Mouse (Mus musculus) left cerebral cortex, postnatal 14 days (tissue): ENCODE measurements around the gene Crybb3. TPM values are rescaled to one million over a fixed set of nuclear protein-coding genes. Genes with fewer than 3 reads are reported as not detected.

Experiments
- DNase-seq, 2 experiments: peaks; one replicate each; pipeline ENCODE4 v3.0.0; 2021 to 2022; ENCODE audit warnings: low spot score in 2 of 2, mixed read lengths in 1 of 2
- intact Hi-C: fragments of 180-260 bp; cut with DNase I; formaldehyde crosslinking; loops from one replicate; pipeline ENCODE4 v1.15.1; 2025
- total RNA-seq, 2 experiments: library from RNA; stranded (reverse); gene quantifications; 2 replicates each; pipeline ENCODE4 v1.2.3; 2021

The Crybb3 gene
- total RNA-seq, 2 experiments from 2014 or later = 3.4 to 4.2 TPM

DNA sequence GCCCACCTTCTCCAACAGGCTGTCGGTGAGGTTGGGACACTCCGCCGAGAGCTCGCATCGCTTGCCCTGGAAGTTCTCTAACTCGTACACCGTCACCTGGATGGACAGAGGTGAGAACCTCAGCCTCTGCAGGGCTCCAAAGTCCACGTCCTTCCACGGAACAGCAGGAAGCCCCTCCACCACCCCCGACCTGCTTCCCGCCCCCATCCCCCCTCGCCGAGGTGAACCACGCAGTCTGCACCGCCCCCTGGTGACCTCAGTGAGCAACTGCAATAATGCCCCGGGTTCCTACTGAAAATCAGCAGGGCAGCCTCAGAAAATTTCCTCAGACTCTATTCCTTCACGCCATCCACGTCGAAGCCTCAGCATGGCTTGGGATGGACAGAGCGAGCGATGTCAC is 1.6 kb downstream of the Crybb3 start:
- peak in 1 of 2 experiments; percentile 65 for DNase-seq
- intact Hi-C loops = loop anchor here (10.0 kb wide), 1 partner anchor 625 kb away; no protein-coding TSS in a partner anchor

DNA sequence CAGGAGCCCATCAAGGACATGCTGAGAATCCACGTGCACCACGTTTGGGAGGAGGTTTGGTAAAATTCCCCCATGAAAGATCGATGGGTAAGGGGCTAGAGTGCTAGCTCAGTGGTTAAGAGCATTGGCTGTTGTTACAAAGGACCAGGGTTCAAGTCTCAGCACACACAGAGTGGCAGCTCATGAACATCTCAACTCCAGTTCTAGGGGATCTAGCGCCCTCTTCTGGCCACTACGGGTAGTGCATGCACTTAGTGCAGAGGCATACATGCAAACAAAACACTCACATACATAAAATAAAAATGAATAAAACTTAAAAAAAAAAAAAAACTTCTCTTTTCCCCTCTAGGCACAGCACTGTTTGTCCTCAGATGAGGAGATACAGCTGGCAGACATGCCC is 2.7 kb downstream of the Crybb3 start:
- intact Hi-C loops = loop anchor here (10.0 kb wide), 1 partner anchor 624 kb away; no protein-coding TSS in a partner anchor
- no peak for DNase-seq

DNA sequence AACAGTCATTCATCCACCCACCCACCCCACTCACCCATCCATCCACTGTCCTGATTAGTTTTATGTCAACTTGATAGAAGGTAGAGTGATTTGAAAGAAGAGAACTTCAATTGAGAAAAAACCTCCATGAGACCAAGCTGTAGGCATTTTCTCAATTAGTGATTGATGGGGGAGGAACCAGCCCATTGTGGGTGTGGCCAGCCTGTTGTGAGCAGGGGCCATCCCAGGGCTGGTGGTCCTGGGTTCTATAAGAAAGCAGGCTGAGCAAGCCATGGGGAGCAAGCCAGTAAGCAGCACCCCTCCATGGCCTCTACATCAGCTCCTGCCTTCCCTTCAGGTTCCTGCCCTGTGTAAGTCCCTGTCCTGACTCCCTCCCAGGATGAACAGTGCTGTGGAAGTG is 11.4 kb downstream of the Crybb3 start, which contains the start of gene Crybb2:
TSS of gene Crybb2 (minus strand) at position 101 of the 400 bp plus-strand sequence.
- no peak for DNase-seq
- intact Hi-C loops = loop anchor here (10.0 kb wide), 1 partner anchor 615 kb away; no protein-coding TSS in a partner anchor

DNA sequence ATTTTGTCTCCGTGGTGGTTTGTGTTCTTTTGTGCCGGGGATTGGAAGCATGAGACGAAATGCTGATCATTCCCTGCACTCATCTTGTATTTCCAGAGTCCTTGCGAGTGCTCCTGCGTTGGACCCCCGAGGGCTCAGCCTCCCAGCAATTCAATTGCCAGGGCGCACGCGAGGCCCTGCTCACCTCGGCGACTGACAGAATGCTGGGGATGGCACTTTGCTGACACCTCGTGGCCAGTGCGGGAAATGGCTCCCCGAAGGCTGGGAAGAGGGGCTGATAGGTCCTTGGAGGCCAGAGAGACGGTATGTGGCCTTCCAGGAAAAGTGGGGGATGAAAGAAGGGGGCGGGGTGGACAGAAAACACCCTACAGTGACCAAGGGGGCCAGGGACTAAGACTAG is 27.1 kb downstream of the Crybb3 start:
- peak; percentile 78 to 87 for DNase-seq
- intact Hi-C loops = loop anchor here (1.0 to 10.0 kb wide), 2 partner anchors 183 to 620 kb away; no protein-coding TSS in a partner anchor

DNA sequence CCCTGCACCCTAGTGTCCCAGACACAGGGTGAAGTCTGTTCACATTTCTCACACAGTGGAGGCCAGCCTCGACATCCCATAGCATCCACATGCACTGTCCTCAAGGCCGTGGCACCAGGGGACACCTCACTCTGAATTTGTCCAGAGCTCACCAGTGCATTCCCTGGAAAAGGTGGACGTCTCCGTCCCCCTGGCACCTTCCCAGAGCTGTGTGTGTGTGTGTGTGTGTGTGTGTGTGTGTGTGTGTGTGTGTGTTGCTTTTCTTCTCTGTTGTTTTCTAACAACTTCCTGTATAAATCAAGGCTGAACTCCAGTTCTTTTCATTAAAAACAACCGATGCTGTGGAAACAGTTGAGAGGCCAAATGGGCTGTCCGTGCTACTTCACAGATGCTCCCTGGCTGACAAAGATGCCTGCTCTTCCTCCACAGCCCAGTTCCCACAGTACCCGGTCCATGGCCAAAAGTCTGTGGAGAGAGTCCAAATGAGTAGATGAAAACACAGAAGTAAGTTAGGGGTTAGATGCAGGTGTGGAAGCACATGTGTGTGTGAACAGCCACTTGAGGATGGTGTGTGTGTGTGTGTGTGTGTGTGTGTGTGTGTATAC is 30.7 kb downstream of the Crybb3 start:
- intact Hi-C loops = loop anchor here (10.0 kb wide), 1 partner anchor 616 kb away; no protein-coding TSS in a partner anchor
- DNase-seq = no peak

DNA sequence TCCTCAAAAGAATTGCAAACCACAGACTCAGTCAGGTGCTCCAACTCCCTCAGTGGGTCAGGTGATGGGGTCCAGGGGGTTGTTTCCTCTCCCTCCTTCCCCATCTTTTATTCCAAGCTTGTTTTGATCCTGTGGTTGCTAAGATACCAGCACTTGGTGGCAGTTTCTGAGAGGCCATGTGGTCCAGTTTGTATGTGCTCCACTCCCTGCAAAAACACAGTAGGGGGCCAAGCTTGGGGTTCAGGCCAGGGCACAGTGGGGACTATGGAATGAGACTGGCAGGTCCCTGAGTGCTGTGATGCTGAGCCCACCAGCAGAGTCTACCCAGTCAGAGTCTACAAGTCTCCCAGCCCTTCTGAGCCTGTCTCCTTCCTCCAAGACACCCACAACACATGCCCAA is 31.5 kb downstream of the Crybb3 start:
- peak in 1 of 2 experiments; percentile 58 for DNase-seq

DNA sequence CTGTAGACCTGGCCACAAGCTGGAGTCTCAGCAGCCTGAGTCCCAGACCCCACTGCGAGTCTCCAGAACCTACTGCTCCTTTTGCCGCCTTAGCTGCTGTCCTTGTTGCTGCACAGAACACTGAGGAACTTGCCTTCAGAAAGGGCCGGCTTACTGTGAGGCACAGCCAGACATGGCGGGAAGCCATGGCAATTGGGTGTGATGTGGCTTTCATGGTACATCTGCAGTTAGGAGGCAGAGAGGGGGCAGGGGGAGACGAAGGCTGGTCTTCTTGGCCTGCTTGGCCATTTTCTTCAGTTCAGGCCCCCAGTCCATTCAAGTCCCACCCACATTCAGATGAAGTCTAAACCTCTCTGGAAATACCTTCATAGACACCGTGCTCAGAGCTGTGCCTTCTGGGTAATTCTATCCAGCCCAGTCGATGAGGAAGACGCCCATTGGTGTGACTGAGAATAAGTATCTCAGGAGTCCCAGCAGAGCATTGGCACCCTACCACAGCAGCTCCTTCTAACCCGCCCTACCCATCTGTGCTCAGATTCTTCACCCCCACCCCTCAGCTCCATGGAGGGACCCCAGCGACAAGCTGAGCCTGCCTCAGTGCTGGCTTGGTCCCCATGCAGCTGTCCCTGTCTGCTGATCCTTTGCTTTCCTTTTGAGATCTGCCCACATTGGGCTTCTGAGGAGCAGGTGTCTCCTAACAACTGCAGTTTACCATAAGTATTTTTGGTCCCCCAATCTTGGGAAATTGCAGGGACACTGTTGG is 35.7 kb downstream of the Crybb3 start:
- peak; percentile 50 to 76 for DNase-seq
- intact Hi-C loops = loop anchor here (5.0 kb wide), 1 partner anchor 93 kb away; no protein-coding TSS in a partner anchor

More for the DNA sequence above, 31.5 kb downstream of the Crybb3 start:
- intact Hi-C loops = loop anchor here (5.0 to 10.0 kb wide), 2 partner anchors 98 to 615 kb away; no protein-coding TSS in a partner anchor

DNA sequence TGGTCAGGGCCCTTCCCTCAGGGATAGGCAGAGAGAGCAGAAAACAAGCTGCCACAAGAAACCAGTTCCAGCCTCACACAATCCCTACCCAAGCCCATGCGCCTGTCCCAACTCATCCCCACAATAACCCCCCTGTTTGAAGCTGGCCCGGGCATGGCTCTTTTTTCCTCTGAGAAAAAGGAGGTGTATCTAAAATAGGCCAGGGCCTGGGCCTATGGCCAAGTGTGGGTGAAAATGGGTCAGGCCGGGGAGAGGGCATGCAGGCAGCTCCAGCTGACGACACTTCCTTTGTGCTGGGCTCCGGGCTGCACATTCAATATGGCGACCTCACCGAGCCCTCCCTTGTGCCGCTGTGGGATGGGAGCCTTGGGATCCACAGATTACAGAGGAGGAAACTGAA is 37.9 kb downstream of the Crybb3 start:
- DNase-seq = peak; percentile 59 to 77
- intact Hi-C loops = no loop called here

DNA sequence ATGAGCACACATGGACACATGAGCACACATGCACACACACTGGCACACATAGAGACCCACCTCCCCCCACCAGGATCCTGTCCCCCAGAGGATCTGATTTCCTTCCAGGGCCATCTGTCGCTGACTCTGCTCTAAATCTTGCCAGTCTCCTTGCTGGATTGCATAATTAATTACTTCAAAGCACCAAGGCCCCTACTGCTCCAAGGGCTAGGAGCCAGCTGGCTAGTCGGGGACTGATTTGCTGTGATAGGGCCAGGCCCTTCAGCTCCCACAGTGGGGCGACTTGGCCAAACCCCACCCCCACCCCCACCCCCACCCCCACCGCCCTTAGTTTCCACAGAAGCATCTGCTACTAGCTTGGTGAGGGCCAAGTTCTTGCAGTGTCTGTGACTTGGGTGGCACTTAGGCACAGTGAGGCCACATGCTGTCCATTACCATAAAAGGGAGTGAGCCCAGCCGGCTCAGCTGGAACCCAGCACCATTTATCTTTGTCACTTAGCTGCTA is 39.8 kb downstream of the Crybb3 start:
- DNase-seq = peak; percentile 67 to 79
- intact Hi-C loops = no loop called here

DNA sequence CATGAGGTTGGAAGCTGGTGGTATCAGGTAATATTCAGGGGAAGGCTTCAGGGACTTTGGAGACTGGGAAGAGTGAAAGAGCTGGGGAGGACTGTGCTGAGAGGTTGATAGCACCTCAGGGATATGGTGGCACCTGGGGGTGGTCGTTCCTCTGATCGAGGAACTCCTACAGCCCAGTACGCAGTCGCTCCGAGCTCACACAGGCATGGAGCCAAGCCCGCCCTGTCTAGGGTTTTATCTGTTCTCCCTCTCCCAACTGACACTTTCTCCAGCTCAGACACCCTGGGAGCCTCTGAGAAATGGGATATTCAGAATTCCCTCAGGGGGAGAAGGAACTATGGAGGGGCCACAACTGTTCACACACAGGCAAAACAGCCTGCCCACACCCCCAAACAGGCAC is 40.6 kb downstream of the Crybb3 start:
- intact Hi-C loops = no loop called here
- DNase-seq = peak in 1 of 2 experiments; percentile 38

DNA sequence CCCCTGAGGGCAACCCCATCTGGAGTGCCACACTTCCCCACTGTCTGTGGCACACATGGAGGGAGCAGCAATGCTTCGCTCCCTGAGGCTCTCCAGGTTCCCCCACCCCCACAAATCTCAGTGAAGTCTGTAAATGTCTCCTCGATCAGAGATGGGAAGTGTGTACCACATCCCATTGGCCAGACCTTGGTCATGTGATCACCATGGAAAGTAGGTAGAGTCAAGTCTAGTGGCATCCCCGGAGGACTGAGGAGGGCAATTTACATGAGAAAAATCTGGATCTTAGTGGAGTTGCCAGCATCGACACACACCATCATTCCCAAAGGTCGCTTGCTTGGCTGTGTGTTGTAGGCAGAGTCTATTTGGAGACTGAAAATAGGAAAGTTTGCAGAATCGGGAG is 42.8 kb downstream of the Crybb3 start:
- intact Hi-C loops = no loop called here
- no peak for DNase-seq

DNA sequence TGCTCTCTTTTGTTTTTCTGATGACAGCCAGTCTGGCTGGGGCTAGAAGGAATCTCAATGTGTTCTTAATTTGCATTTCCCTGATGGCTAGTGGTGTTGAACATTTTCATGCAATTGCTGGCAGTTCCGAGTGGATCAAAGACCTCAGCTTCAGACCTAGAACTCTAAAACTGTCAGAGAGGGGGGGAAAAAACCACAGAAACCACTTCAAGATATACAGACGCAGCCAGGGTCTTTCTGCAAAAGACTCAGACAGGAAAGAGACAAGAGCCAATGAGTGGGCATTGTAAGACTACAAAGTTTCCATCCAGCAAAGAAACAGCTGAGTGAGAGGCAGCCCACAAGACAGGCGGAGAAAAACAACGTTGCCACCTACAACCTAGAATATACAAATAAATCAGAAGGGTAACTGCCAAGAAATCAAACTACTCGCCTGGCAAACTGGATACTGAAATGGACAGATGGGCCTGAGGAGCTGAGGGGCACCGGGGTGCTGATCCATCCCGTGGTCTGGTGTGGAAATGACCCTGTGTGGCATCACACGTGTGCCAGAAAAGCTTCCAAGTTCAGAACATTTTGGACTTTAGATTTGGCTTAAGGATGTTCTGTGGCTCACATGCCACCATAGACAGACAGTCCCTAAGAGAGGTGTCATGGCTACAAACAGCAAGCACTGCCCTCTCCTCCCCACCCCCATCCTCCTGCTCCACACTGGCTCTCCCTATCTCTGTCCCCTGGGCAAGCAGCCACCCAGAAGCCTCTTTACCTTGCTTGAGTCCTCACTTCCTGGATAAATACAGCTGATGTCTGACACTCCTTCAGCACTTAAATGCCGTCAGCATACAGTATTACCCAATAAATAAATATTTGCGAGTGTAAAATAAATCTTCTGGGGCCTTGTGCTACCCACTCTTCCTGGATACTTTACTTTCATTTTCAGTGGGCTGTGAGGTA is 46.0 kb downstream of the Crybb3 start:
- no peak for DNase-seq
- intact Hi-C loops = no loop called here

DNA sequence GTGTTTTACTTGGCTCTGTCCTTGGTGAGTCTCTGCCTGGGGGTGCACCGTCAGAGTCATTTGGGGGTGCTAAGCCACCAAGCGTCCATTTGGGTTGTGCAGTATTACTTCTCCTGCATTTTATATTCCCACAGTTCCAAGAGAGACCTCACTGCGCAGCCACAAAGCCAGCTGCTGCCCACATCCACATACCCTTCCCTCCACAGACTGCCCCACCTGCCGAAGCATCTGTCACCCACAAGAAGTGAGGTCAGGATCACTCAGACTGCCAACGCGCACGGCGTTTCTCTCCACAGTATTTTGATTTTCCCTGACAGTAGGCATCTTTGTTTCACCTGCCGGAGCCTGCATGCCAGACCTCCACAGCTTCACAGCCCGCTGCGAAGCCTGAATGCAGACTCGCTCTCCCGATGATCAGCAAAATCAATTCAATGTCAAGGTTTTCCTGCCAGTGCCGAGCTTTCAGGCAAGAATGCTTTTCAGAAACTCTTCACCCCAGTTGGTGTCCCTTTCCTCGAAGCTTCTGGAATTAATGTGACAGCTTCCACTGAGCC is 50.1 kb downstream of the Crybb3 start:
- intact Hi-C loops = no loop called here
- no peak for DNase-seq

DNA sequence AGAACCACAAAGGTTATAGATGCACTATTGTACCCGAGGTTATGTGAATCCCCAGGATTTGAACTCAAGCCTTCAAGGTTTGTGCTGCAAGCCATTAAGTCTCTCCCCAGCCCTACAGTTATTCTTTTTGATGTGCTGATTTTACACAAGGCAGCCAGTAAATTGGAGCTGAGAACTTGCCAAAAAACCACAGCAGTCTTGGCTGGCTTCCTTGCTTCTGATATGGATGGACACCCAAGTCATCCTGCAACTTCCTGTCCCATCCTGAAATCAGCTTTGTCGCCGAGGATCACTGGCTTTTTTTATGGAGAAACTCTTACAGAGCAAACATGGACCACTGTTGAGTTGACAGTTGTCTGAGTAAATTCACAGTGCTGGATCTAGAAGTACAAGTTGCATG is 51.3 kb downstream of the Crybb3 start:
- no peak for DNase-seq

DNA sequence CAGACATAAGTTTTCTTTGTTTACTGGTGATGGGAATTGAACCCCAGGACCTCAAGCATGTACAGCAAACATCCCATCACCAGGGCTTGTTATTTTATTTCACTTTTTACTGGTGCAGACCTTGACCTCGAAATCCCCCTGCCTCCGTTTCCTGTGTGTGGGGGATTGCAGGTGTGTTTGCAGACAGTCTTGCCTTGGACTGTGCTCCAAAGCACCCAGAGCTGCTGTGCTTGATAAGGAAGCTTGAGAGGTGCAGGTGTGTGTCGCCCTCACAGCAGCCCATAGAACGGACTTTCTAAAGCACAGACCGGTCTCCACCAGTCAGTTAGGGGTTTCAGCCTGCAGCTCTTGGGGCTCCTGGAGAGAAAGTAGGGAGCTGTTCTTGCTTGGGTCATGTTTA is 54.7 kb downstream of the Crybb3 start:
- intact Hi-C loops = no loop called here
- no peak for DNase-seq

More for the DNA sequence above, 51.3 kb downstream of the Crybb3 start:
- intact Hi-C loops = no loop called here
